Mouse (Mus musculus) spleen, adult 2 months (tissue): ENCODE measurements around the gene Sema4d. TPM values are rescaled to one million over a fixed set of nuclear protein-coding genes. Genes with fewer than 3 reads are reported as not detected.

Source experiments
- DNase-seq, 2 experiments: peaks; one replicate each; pipeline versions ENCODE4 v3.0.0 to v3.0.0-alpha.2; 2012 to 2021; ENCODE audit warnings: low spot score in 2 of 2, low read depth in 1 of 2
- H3K27ac ChIP-seq: fragments of 200-500 bp; 2 replicates; pipeline ENCODE4 v1.5.1; 2012; ENCODE audit warnings: low read length, inconsistent platforms; ENCODE audit not compliant: insufficient read depth
- H3K27me3 ChIP-seq: fragments of 200-500 bp; 2 replicates; pipeline ENCODE4 v1.6.1; 2012; ENCODE audit warnings: mild to moderate bottlenecking, moderate library complexity, low read length, inconsistent platforms; ENCODE audit not compliant: control insufficient read depth, insufficient read depth
- H3K36me3 ChIP-seq: fragments of 200-500 bp; 2 replicates; pipeline ENCODE4 v1.6.1; 2012; ENCODE audit warnings: mild to moderate bottlenecking, low read length, inconsistent platforms; ENCODE audit not compliant: control insufficient read depth, insufficient read depth
- H3K4me1 ChIP-seq: fragments of 200-500 bp; 2 replicates; pipeline ENCODE4 v1.6.1; 2011; ENCODE audit warnings: inconsistent platforms; ENCODE audit not compliant: control insufficient read depth, insufficient read depth, insufficient read length
- H3K4me3 ChIP-seq: fragments of 200-500 bp; 2 replicates; pipeline ENCODE4 v1.5.1; 2011; ENCODE audit warnings: mild to moderate bottlenecking, inconsistent platforms; ENCODE audit not compliant: insufficient read depth, insufficient read length; ENCODE audit errors: extremely low read depth
- CTCF ChIP-seq: fragments of 200-500 bp; IDR thresholded peaks from 2 replicates; pipeline ENCODE4 v1.5.1; 2011; ENCODE audit warnings: mild to moderate bottlenecking, inconsistent platforms; ENCODE audit not compliant: insufficient read depth, insufficient read length, insufficient replicate concordance; ENCODE audit errors: extremely low read depth
- POLR2A ChIP-seq: fragments of 200-500 bp; IDR thresholded peaks from 2 replicates; pipeline ENCODE4 v1.6.1; 2011; ENCODE audit warnings: low read depth, low read length, inconsistent platforms
- WGBS: fragments of 180-500 bp; shearing (Covaris S2); methylation state at CpG from one replicate; pipeline ENCODE4 v1.1.7; 2018; 5-methylcytosine and 5-hydroxymethylcytosine counted together
- polyA plus RNA-seq: library from polyadenylated mRNA; depleted of rRNA; stranded (reverse); fragments of >200 nt; gene quantifications from 2 replicates; pipeline ENCODE4 v1.2.3, GENCODE M21; 2012

The Sema4d gene
- polyA plus RNA-seq, 1 experiment: 77.0 TPM

GRCm38 (mm10) chr13:51729887-51730361 is 63.6 kb downstream of the Sema4d start:
- Histone ChIP-seq H3K27ac (no peak overlapping the region), H3K4me1 (peaks cover 31% of the 10 kb centered on the region; the same call in 1 of the 2 replicates), H3K36me3 (peaks cover 7% of the 10 kb centered on the region), H3K27me3 (no peaks in the 10 kb centered on the region), H3K4me3 (no peak overlapping the region)
- 53% methylated on average over 4 of the region's 4 CpGs for WGBS
- no peak for DNase-seq
- TF ChIP-seq POLR2A (no peak), CTCF (peak; percentile 40; the same call in 1 of the 2 replicates)

- 90% methylated on average over 7 of the region's 7 CpGs for WGBS
- TF ChIP-seq POLR2A (no peak), CTCF (no peak)
- Histone ChIP-seq H3K27me3 (no peaks in the 10 kb centered on the region), H3K4me3 (no peak overlapping the region), H3K27ac (no peak overlapping the region), H3K4me1 (peaks cover 21% of the 10 kb centered on the region; the same call in 1 of the 2 replicates), H3K36me3 (peaks cover 22% of the 10 kb centered on the region)
- DNase-seq: no peak
Observed at GRCm38 (mm10) chr13:51727364-51727763, 66.2 kb downstream of the Sema4d start.

- WGBS: 54% methylated on average over 8 of the region's 8 CpGs
- no peak for TF ChIP-seq POLR2A
- TF ChIP-seq CTCF: no peak
- H3K27ac ChIP-seq: no peak overlapping the region
- no peak for DNase-seq
- peaks cover 9% of the 10 kb centered on the region; the same call in 1 of the 2 replicates for H3K4me1 ChIP-seq
- peaks cover 28% of the 10 kb centered on the region for H3K36me3 ChIP-seq
- no peaks in the 10 kb centered on the region for H3K27me3 ChIP-seq
- no peak overlapping the region for H3K4me3 ChIP-seq
Observed at GRCm38 (mm10) chr13:51725926-51726574, 67.5 kb downstream of the Sema4d start.

- H3K4me1 ChIP-seq: peaks cover 7% of the 10 kb centered on the region; the same call in 1 of the 2 replicates
- no peak overlapping the region for H3K27ac ChIP-seq
- DNase-seq: no peak
- peaks cover 33% of the 10 kb centered on the region for H3K36me3 ChIP-seq
- no peak overlapping the region for H3K4me3 ChIP-seq
- H3K27me3 ChIP-seq: no peaks in the 10 kb centered on the region
- TF ChIP-seq POLR2A (no peak), CTCF (no peak)
- 91% methylated on average over 7 of the region's 7 CpGs for WGBS
Observed at GRCm38 (mm10) chr13:51725446-51725845, 68.1 kb downstream of the Sema4d start.

- Histone ChIP-seq H3K4me1 (peaks cover 3% of the 10 kb centered on the region; the same call in 1 of the 2 replicates), H3K36me3 (peaks cover 38% of the 10 kb centered on the region), H3K27ac (no peak overlapping the region), H3K27me3 (no peaks in the 10 kb centered on the region), H3K4me3 (no peak overlapping the region)
- WGBS: 84% methylated on average over 6 of the region's 6 CpGs
- no peak for DNase-seq
- TF ChIP-seq POLR2A: no peak
- no peak for TF ChIP-seq CTCF
Observed at GRCm38 (mm10) chr13:51724566-51724965, 69.0 kb downstream of the Sema4d start.

- no peak overlapping the region for H3K4me3 ChIP-seq
- DNase-seq: no peak
- WGBS: 83% methylated on average over 5 of the region's 5 CpGs
- no peaks in the 10 kb centered on the region for H3K27me3 ChIP-seq
- peaks cover 49% of the 10 kb centered on the region for H3K36me3 ChIP-seq
- no peak for TF ChIP-seq POLR2A
- TF ChIP-seq CTCF: no peak
- no peak overlapping the region for H3K27ac ChIP-seq
- H3K4me1 ChIP-seq: peaks cover 3% of the 10 kb centered on the region; the same call in 1 of the 2 replicates
Observed at GRCm38 (mm10) chr13:51723114-51723513, 70.4 kb downstream of the Sema4d start.

GRCm38 (mm10) chr13:51720556-51720955 is 73.0 kb downstream of the Sema4d start:
- TF ChIP-seq POLR2A (no peak), CTCF (no peak)
- peaks cover 52% of the 10 kb centered on the region for H3K36me3 ChIP-seq

GRCm38 (mm10) chr13:51719256-51719655 is 74.3 kb downstream of the Sema4d start:
- Histone ChIP-seq H3K27ac (no peak overlapping the region), H3K4me1 (no peaks in the 10 kb centered on the region), H3K27me3 (no peaks in the 10 kb centered on the region), H3K4me3 (no peak overlapping the region), H3K36me3 (peaks cover 46% of the 10 kb centered on the region)
- no peak for DNase-seq
- TF ChIP-seq CTCF (no peak), POLR2A (no peak)
- 87% methylated on average over 3 of the region's 3 CpGs for WGBS

More at GRCm38 (mm10) chr13:51720556-51720955, 73.0 kb downstream of the Sema4d start:
- WGBS: 74% methylated on average over 4 of the region's 4 CpGs
- Histone ChIP-seq H3K4me1 (no peaks in the 10 kb centered on the region), H3K27ac (no peak overlapping the region), H3K4me3 (no peak overlapping the region), H3K27me3 (no peaks in the 10 kb centered on the region)
- no peak for DNase-seq
